Mouse (Mus musculus) thymus, postnatal 10 days (tissue): ENCODE measurements around the gene Tmtc2.

Experiments
- DNase-seq, 2 experiments: peaks; one replicate each; pipeline ENCODE4 v3.0.0; 2021; ENCODE audit warnings: low spot score in 2 of 2

The Tmtc2 gene

GRCm38 (mm10) chr10:105312986-105313385 lies 261.3 kb downstream of the Tmtc2 start:
- no peak for DNase-seq

- DNase-seq = no peak
Observed at GRCm38 (mm10) chr10:105297560-105297959, 276.7 kb downstream of the Tmtc2 start.

DNA sequence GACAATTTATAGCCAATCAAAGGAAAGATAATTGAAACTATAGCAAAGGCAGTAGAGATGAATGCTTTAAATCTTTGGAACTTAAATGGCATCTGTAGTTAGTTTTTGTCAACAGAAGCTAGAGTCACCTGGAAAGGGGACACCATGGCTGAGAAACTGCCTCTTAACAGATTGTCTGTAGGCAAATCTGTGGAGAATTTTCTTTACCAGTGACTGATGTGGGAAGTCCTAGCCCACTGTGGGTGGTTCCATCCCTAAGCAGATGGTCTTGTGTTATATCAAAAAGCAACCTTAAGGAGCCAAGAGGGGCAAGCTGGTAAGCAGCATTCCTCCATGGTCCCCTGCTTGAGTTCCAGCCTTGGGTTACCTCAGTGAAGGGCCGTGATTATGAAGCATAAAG lies 281.3 kb downstream of the Tmtc2 start:
- DNase-seq = no peak

GRCm38 (mm10) chr10:105288472-105288871 lies 285.8 kb downstream of the Tmtc2 start:
- DNase-seq = no peak

DNA sequence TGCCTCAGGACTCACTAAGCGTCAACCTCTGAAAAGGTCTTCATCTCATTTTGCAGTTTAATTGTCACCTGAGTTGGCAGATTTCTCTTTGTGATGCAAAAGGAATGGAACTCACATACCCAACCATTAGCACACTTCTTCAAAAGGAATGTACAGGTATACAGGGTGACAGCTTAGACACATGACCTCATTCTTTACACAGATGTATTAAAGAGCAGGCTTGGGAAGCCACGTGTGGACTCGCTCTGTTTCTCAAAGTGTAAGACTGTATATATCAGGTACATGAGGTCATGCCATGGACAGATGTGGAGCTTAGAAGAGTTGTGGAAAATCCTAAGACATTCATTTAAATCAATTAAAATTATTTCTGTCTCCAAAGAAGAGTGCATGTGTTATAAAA lies 286.7 kb downstream of the Tmtc2 start:
- DNase-seq = no peak

DNA sequence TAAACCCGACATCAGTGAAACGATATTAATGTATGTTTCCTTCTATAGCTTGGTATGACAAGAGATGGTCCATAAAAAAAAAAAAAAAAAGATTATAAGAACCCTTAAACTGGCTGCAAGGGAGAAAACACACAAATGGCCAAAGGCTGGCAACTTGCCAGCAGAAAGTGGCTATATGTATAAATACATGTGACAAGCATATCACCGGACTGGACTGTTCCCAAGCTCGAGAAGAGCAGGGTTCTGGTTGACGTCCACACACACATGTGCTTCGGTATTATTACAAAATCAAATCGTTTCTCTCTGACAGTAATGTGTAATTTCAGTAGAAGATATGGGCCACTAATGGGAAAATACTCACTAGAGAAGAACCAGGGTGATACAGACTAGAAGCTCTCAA lies 287.2 kb downstream of the Tmtc2 start:
- no peak for DNase-seq

- DNase-seq = no peak
Observed at GRCm38 (mm10) chr10:105286221-105286620, 288.0 kb downstream of the Tmtc2 start.

DNA sequence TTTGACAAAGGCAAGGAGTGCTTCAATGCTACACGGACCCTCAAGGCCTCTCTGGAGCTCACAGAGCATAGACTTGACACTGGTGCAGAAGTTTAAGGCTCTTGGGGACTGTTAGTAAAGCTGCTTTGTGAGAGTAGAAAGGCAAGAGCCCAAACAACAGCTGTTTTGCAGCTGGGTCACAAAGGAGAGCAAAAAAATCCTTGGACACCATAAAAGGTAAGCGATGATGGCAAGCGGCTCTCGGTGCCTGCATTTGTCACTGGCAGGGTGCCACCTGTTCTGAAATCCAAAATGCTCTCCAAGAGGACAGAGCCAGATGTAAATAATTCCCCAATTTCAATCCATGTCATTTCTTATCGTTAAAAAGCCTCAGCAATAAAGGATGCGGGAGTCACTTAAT lies 290.1 kb downstream of the Tmtc2 start:
- DNase-seq = no peak

GRCm38 (mm10) chr10:105280933-105281332 lies 293.3 kb downstream of the Tmtc2 start:
- no peak for DNase-seq

- DNase-seq = no peak
Observed at GRCm38 (mm10) chr10:105260053-105260452, 314.2 kb downstream of the Tmtc2 start.

GRCm38 (mm10) chr10:105238291-105238690 lies 336.0 kb downstream of the Tmtc2 start:
- DNase-seq = peak; percentile 23 to 52

DNA sequence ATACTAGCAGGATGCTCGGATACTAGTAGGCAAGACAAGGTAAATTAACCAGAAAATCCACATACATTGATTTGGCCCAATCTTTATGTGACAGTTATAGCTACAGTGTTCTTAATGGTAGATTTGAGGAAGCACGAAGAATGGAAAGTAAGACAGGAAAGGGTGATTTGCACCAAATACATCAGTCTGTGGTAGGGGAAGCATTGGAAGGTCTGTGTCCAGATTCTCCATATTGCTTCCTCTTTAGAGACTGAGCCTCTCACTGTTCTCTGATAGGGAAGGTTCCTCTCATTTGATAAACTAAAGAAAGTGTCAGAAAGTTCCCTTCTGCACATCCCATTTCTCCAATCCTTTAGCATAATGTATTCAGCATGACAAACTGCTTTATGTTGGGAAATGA lies 341.4 kb downstream of the Tmtc2 start:
- no peak for DNase-seq

- DNase-seq = no peak
Observed at GRCm38 (mm10) chr10:105230416-105230815, 343.8 kb downstream of the Tmtc2 start.

DNA sequence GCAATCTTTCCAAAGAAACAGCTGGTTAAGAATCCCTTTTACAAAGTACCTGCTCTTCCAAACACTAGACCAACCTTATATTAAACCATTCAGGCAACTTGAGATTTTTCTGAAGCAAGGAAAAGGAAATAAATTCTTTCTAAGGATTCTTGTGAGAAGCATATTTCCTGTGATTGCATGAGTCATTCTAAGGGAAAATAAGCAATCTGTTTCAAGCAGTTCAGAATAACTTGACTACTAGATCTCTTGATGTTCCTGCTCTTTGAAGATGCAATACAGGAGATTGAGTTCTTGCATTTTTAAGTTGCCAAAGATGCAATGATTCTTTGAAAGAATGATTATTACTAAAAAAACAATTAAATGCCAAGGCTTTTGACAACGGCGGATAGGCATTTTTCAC lies 345.6 kb downstream of the Tmtc2 start:
- DNase-seq = no peak

DNA sequence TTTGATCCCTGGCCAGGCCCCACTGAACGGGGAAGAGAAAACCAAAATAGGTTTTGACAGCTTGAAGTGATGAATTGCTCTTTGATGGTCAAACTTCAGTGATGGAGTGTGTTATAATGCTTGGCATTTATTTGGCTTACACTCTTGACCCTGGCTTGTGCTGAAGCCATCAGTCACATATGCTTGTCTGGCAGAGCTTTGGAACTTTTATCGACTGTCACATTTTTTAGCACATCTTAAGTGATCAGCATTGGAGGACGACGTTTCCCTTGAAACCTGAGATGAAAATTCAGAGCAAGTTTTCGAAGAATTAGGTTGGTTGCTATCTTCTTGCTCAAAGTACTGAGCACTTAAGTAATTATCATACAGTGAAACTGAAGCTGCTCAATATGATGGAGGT lies 346.6 kb downstream of the Tmtc2 start:
- DNase-seq = no peak

- no peak for DNase-seq
Observed at GRCm38 (mm10) chr10:105225714-105226113, 348.5 kb downstream of the Tmtc2 start.

DNA sequence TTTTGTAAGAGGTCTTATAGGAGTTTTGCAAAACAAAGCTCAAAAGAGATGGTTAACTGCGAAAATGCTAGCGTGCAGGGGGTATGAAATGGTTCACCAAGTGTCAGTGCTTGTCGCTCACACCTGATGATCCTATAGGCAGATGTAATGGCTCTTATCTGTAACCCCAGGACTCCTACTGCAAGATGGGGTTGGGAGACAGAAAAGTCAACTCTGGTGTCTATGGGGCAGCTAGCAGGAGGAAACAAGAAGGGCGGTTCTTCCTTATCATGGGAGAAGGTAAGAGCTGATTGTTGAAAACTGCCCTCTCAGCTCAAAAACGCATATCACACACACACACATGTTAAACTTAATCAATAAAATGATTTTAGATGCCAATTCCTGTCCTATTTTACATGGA lies 351.3 kb downstream of the Tmtc2 start:
- DNase-seq = no peak

- no peak for DNase-seq
Observed at GRCm38 (mm10) chr10:105201491-105201890, 372.8 kb downstream of the Tmtc2 start.

DNA sequence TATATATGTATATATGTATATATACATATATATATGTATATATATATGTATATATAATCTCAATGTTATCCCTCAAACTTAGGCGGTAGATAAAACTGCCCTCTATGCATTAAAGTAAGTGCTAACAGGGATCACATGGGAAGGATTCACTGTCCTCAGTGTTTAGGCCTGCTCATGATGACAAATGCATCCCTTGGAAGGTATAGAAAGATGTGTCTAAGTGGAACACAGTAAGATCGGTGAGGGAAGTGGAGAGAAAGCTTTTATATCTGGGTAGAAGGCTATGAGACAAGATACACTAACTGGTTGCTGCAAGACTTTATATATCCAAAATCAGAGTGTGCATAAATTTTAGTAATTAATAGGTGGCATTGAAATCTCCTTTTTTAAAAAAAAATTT lies 373.6 kb downstream of the Tmtc2 start:
- no peak for DNase-seq

DNA sequence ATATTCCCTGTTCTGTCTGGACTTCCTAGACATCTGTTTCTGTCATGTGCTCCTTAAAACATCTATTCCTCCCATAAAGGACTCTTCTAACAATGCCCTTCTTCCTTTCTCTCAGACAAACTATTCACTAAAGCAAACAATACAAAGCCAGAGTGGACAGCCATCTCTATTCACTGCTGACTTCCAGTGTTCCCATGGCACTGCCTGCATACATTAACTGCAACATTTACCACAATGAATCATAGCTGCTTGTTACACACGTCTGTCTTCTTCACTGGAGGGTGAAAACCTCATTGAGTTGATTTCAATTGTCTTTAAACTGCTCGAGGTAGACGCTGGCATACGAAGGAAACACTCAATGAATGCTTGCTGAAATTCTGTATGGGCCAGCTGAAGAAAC lies 374.2 kb downstream of the Tmtc2 start:
- no peak for DNase-seq

DNA sequence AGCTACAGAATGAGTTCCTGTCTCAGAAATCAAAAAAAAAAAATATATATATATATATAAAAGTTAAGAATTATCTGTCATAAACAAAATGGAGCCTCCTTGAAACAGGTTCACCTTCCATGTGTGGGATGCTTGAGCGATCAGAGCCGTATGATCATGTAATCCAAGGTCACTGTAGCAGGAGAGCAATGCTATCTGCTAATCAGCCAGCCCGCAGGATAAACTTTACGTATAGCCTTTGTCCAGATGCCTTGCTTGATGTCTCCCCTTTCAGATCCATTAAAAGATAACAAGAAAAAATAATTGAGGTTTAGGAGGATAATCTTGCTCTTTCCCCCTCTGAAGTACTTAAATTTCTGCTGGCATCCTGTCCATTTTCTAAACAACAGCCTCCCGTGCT lies 374.7 kb downstream of the Tmtc2 start:
- no peak for DNase-seq

GRCm38 (mm10) chr10:105195377-105195776 lies 378.9 kb downstream of the Tmtc2 start:
- DNase-seq = no peak

GRCm38 (mm10) chr10:105193756-105194460 lies 380.3 kb downstream of the Tmtc2 start:
- DNase-seq = no peak

DNA sequence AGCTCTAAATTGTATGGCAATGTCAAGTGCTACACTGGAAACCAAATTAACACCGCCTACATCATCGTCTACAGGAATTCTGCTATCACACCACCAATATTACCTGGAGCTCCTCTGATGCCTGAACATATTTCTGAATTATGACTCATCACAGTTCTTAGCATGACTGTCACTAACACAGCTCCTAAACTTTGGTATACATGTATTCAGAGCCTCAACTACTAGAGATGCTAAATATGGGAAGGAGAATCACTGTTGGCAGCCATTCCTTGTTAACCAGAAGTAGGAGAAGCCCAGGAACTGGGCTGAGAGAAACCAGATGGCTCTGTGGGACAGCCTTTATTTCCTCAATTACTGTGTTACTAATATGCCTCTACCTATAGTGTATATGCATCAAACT lies 382.2 kb downstream of the Tmtc2 start:
- no peak for DNase-seq
